Mouse (Mus musculus): Measurements from ENCODE around the gene Shc3.

DNA sequence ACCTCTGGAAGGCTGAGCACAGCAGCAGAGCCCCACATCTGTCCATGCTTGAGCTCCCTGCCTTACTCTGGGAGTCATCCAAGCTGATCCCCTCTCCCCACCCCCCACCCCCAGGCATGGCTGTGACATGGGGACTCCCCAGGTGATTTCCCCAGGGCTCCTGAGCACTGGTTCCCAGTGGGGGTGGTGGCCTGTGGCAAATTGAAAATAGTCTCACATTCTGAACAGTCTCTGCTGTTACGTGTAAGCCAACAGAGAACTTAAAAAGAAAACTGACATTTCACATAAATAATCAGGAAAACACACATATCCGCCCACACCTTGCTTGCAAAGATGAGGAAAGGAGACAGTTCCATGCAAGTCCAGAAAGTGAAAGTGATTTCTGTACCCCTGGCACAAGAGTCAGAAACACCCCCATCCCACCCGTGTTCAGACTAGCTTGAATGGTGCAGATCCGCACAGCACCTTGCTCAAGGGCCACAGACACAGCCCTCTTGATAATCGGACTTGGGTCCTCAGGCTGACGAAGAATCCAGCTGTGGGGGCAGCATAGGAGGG, 177.8 kb downstream of the Shc3 start:
- no peak for TF ChIP-seq CTCF (IDR thresholded peaks at IDR 0.05; ENCODE audit: control insufficient read depth, insufficient read depth, insufficient read length)
- TF ChIP-seq USF1 (IDR thresholded peaks at IDR 0.05; ENCODE audit: low read depth) = no peak
- no peak for TF ChIP-seq MAX (IDR thresholded peaks at IDR 0.05)
- no peak for TF ChIP-seq CEBPB (IDR thresholded peaks at IDR 0.05; ENCODE audit: low read depth)
- TF ChIP-seq FOSL1 (IDR thresholded peaks at IDR 0.05; ENCODE audit: insufficient read depth, low read length, poor library complexity, severe bottlenecking) = no peak
- no peak for TF ChIP-seq MYOG (IDR thresholded peaks at IDR 0.05; ENCODE audit: control insufficient read depth, extremely low read depth, insufficient read length)

Measured in C2C12 (cell line).